Mouse (Mus musculus) yolk sac, embryonic 10.5 days (tissue): ENCODE results near the gene Clpp.
A peak's percentile ranks its signal among the peaks of the same experiment; 100 is the strongest.

Source experiments
- DNase-seq: peaks from one replicate; pipeline ENCODE4 v3.0.0-alpha.2; 2017; ENCODE audit warnings: low spot score

The Clpp gene

GRCm38 (mm10) chr17:56990115-56990746 is at the start of gene Clpp:
TSS of gene Clpp (plus strand) at chr17:56990305.
- peak; percentile 98 for DNase-seq

DNA sequence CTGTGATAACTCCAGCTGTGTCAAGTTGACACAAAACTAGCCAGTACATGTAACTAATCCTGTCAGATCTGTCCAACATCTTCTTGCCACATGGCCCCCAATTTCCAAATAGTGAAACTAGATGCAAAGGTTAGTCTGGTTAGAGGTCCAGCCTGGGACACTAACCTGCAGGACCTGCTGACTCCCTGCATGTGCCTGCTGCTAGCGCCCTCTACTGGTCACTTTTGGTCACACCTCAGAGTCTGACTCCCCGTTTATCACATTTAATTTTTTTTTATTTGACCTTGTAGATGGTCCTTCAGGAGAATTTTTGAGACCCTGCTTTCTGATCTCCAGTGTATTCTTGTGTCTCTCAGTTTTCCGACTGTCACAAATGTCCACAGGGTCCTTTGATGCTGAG is 39.2 kb upstream of the Clpp start:
- DNase-seq: no peak

DNA sequence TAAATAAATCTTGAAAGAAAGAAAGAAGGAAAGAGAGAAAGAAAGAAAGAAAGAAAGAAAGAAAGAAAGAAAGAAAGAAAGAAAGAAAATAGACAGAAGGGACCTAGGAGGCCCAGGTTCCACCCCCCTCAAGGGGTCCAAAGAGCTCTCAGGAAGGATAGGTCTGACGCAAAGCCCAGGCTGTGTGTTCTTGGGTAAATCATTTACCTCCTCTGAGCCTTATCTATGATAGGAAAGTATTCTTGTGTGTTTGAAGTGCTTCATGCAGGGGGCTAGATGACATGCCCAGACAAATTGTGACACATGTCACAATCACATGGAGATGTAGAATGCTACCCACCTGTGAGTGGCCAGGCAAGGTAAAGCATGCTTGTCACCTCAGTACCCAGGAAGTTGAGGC is 37.5 kb upstream of the Clpp start:
- peak; percentile 69 for DNase-seq

DNA sequence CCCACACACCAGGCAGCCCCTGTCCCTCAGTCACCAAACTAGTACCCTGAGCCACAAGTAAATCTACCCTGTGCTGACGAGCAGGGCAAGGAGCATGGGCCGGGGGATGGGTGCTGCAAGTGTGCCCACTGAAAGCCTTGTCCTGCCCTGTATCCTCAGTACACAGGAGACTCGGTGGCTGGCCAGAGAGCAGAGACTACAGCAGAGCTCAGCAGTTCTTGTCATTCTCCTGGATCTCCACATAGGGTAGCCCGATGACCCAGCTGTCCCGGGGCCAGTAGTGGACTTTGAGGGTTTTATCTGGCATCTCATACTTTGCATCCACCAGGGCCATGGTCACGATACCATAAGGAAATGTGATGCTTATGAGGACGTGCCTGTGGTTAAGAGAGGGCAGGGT is 35.2 kb upstream of the Clpp start:
- no peak for DNase-seq

DNA sequence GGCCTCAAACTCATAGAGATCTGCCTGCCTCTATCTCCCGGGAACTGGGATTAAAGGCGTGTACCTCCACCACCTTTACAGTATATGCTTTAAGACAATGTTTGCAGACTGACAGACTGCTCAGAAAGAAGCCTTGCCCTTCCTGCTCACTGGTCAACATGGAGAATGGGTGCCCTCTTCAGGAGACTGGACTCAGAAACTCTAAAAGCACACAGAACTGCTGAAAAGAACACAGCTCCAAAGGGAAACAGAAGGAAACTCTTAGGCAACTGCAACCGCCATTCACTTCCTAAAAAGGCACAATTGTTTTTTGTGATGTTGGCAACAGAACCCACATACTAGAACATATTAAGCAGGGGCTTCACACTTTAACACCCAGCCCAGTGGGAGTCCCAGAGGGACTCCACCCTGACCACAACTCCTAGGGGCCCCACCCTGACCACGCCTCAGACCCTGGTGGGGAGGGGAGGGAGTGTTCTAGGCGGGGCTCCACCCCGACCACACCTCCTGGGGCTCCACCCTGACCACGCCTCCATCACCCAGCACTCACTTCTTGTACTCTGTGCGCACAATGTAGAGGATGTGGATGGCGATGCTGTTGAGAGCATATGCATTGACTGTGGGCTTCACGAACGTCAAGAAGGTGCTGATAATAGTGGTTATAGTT is 32.2 kb upstream of the Clpp start:
- peak; percentile 44 for DNase-seq

DNA sequence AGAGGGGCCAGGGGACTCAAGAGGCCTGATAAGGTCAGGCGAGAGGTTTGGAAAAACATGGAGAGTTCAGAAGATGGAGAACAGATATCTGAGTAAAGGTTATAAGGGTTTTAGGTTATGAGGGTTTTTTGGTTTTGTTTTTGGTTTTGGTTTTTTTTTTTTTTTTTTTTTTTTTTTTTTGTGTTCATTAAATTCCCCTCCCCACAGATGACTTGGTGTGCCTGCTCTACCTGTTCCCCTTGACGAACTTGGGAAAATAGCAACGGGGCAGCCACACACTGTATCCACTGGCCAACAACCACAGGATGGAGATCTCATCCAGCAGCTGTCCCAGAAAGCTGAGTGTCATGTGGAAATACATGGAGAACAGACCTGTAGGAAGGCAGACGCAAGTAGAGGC is 31.4 kb upstream of the Clpp start:
- no peak for DNase-seq

- no peak for DNase-seq
Measured at GRCm38 (mm10) chr17:56961880-56962279, 28.2 kb upstream of the Clpp start.

DNA sequence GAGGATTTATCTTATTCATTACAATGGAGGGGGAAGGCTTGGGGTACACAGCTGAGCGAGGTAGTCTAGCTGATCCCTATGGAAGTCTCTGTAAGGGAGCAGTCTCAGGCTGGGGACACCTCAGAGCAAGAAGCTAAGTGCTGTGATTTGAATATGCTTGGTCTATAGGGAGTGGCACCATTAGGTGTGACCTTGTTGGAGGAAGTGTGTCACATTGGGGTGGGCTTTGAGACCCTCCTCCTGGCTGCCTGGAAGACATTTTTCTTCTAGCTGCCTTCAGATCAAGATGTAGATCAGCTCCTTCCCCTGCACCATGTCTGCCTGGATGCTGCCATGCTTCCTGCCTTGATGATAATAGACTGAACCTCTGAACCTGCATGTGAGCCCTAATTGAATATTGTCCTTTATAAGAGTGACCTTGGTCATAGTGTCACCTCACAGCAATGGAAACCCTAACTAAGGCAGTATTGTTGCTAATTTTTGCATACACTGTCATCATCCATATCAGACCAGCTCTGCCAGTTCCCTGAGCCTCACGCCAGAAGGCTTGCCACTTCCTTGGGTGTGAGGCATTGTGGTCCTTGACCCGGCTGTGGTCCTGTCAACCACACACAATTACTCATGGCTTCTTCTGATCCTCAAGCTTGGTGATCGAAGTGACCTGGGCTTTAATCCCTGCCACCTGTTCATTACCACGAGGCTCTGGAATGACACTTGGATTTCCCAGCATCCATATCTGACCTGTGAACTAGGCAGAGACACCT is 27.3 kb upstream of the Clpp start:
- DNase-seq: no peak

DNA sequence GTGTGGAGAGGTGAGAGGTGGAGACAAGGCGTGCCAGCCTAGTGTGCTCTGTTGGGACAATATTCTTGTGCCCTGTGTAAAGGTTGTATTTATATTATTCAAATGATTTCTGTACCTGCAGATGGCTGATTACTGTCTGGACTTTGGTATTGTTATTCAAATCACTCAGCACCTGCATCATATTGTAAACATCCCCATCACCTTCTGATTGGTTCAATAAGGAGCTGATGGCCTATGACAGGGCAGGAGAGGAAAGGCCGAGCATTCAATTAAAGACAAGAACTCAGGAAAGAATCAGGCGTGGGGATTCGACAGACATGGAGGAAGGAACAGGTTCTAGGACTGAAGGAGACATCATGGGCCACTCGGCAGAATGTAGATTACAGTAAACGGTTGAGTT is 26.5 kb upstream of the Clpp start:
- no peak for DNase-seq

- DNase-seq: no peak
Measured at GRCm38 (mm10) chr17:56969321-56969720, 20.8 kb upstream of the Clpp start.

DNA sequence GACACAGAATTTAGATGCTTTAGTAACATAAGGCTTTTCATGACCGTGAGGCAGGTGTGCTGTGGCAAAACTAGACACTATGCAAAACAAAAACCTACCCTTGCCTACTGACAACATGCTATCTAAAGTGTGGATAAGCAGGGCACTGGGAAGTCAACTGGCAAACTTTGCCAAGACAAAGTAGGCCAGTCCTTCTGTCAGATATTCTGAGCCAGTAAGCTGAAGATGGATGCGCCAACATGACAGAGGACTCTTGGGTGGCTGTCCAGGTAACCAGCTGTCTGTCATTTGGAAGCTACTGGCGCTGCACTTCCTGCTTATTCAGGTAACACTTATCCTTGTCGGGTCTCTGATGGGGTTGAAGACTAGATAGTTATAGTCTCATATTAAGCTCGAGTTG is 20.0 kb upstream of the Clpp start:
- no peak for DNase-seq

DNA sequence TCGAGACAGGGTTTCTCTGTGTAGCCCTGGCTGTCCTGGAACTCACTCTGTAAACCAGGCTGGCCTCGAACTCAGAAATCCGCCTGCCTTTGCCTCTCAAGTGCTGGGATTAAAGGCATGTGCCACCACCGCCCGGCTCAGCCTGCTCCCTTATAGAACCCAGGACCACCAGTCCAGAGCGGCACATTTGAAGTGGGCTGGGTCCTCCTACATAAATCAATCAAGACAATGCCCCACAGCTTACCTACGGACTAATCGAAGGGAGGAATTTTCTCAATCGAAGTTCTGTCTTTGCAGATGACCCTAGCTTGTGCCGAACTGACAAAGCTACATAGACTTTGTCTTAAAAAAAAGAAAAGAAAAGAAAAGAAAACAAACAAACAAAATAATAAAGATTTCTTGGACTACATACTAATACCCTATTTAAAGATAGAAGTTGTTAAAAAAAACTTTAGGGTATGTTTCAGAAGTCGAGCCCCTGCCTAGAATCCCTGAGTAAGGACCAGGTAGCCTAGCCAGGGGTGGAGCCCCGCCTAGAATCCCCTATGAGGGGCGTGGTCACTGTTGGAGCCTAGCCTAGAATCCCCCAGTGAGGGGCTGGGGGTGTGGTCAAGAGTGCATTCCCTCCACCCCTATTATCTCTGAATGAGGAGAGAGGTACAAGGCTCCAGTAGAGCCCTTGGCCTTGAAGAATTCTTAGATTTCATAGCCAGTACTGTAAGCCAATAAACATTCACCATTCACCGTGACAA is 16.0 kb upstream of the Clpp start:
- DNase-seq: no peak

DNA sequence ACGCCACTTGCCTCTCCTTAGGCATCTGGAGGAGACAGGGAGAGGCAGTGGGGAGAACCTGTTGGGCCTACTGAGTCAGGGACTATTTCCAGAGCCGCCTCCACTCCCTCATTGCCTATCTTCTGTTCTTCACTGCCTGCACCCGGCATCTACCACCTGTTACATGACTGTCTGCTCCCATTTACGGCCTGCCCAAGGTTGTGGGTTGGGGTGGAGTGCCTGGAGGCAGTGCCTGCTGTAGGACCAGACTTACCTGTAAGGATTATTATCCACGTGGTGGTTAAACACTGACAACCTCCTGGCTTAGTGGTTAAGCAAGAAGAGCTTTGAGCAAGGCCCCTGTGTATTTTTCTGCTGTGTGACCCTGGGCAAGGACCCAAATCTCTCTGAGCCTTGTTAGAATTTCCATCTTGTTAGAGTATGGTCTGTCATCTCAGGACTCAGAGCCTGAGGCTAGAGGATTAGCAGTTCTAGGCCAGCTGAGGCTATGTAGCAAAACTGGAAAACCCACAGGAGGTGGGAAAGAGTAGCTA is 15.3 kb upstream of the Clpp start:
- DNase-seq: no peak

GRCm38 (mm10) chr17:56975391-56975790 is 14.7 kb upstream of the Clpp start:
- no peak for DNase-seq

- DNase-seq: no peak
Measured at GRCm38 (mm10) chr17:56976531-56977390, 13.3 kb upstream of the Clpp start.

- no peak for DNase-seq
Measured at GRCm38 (mm10) chr17:56979524-56979923, 10.6 kb upstream of the Clpp start.

- no peak for DNase-seq
Measured at GRCm38 (mm10) chr17:56981049-56981448, 9.1 kb upstream of the Clpp start.

DNA sequence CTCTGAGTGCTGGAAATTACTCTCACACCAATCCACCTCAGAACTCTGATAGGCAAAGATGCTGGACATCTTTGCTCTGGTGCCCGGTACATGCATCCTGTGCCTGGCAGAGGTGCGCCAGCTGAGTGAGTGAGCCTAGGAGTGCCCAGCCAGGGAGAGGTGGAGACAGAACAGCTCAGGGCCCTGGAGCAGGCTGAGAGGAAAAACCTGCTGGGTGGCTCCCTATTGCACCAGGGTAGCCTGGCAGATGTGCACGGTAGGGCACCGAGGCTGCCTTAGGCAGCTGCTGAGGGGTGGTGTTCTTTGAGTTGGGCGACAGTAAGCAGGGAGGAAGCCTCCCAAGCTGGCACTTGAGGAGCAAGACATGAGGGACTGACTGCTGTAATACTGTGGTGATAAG is 8.1 kb upstream of the Clpp start, which contains the start of gene Acer1:
TSS of gene Acer1 (minus strand) at position 114 of the 400 bp plus-strand sequence.
- DNase-seq: no peak

- no peak for DNase-seq
Measured at GRCm38 (mm10) chr17:56984886-56985285, 5.2 kb upstream of the Clpp start.

DNA sequence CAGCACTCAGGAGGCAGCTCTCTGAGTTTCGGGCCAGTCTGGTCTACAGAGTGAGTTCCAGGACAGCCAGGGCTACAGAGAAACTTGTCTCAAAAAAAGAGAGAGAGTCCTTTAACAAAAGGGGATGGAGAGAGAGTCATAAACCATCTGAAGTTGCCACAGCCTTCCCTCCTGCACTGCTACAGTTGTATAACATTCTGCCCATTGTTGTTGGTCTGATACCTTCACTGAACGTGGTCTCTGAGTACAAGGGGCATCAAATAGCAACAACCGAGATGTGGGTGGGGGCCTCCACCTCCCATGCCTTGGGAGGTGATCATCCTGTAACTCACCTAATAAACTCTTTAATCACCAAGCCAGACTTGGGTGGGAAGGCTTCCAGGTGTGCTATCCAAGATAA is 4.4 kb upstream of the Clpp start:
- DNase-seq: no peak

GRCm38 (mm10) chr17:56986105-56986805 is 3.9 kb upstream of the Clpp start:
- no peak for DNase-seq
